Mouse (Mus musculus) kidney, postnatal 0 days (tissue): Measurements from ENCODE around the gene Ptn. TPM values are rescaled to one million over a fixed set of nuclear protein-coding genes. Genes with fewer than 3 reads are reported as not detected.
A peak's percentile ranks its signal among the peaks of the same experiment; 100 is the strongest.

Source experiments
- ATAC-seq: fragments of 200-750 bp; cut with Nextera tagmentation; replicated peaks from 2 replicates; pipeline ENCODE4 v1.8.0; 2017; ENCODE audit warnings: low read depth, moderate number of reproducible peaks, moderate TSS enrichment, moderate library complexity; ENCODE audit not compliant: low FRiP score
- DNase-seq: peaks from one replicate; pipeline ENCODE4 v3.0.0-alpha.2; 2016; ENCODE audit warnings: low spot score
- H3K27ac ChIP-seq: fragments of 300-500 bp; sonication (generic); 2 replicates; pipeline ENCODE4 v1.5.1; 2014; ENCODE audit warnings: mild to moderate bottlenecking
- H3K27me3 ChIP-seq: fragments of 300-500 bp; sonication (generic); 2 replicates; pipeline ENCODE4 v1.6.1; 2014; ENCODE audit warnings: low read length, mixed read lengths; ENCODE audit not compliant: insufficient read depth
- H3K36me3 ChIP-seq: fragments of 300-500 bp; sonication (generic); 2 replicates; pipeline ENCODE4 v1.6.1; 2014; ENCODE audit warnings: low read length, mixed read lengths; ENCODE audit not compliant: insufficient read depth
- H3K4me1 ChIP-seq: fragments of 300-500 bp; sonication (generic); replicated peaks from 2 replicates; pipeline ENCODE4 v1.6.1; 2014; ENCODE audit warnings: antibody characterized with exemption, low read length, mixed read lengths; ENCODE audit not compliant: insufficient read depth
- H3K4me2 ChIP-seq: fragments of 300-500 bp; sonication (generic); 2 replicates; pipeline ENCODE4 v1.6.1; 2014; ENCODE audit warnings: mild to moderate bottlenecking, low read length, moderate library complexity, mixed read lengths
- H3K4me3 ChIP-seq: fragments of 300-500 bp; sonication (generic); replicated peaks from 2 replicates; pipeline ENCODE4 v1.5.1; 2014; ENCODE audit warnings: low read depth, low read length
- H3K9ac ChIP-seq: fragments of 300-500 bp; sonication (generic); 2 replicates; pipeline ENCODE4 v1.6.1; 2014; ENCODE audit warnings: low read depth, low read length
- H3K9me3 ChIP-seq: fragments of 300-500 bp; sonication (generic); replicated peaks from 2 replicates; pipeline ENCODE4 v1.6.1; 2016; ENCODE audit warnings: low read length, inconsistent platforms, mixed read lengths
- CTCF ChIP-seq: IDR thresholded peaks from 2 replicates; pipeline ENCODE4 v1.5.1; 2016; ENCODE audit warnings: antibody characterized with exemption, low read depth, mild to moderate bottlenecking, moderate library complexity
- WGBS: fragments of 180-500 bp; shearing (Covaris S2); extraction: QIAGEN DNeasy Blood & Tissue Kit; methylation state at CpG from one replicate; pipeline ENCODE4 v1.1.7; 2014; 5-methylcytosine and 5-hydroxymethylcytosine counted together
- polyA plus RNA-seq: library from polyadenylated mRNA; unstranded; fragments of >200 nt; fragmentation: Nextera tagmentation; extraction: Ambion mirVana; gene quantifications from 2 replicates; pipeline ENCODE4 v1.2.1, GENCODE M21; 2015

Ptn gene
- polyA plus RNA-seq, 1 experiment from 2014 or later: 449 TPM

- H3K27ac ChIP-seq: no peak overlapping the region
- no peak overlapping the region for H3K4me3 ChIP-seq
- no peak overlapping the region for H3K9ac ChIP-seq
- no peaks in the 10 kb centered on the region for H3K36me3 ChIP-seq
- no peak for DNase-seq
- no peaks in the 10 kb centered on the region for H3K4me1 ChIP-seq
- no peak for TF ChIP-seq CTCF
- no peaks in the 10 kb centered on the region for H3K27me3 ChIP-seq
- no peaks in the 10 kb centered on the region for H3K9me3 ChIP-seq
- no peak for ATAC-seq
- H3K4me2 ChIP-seq: no peak overlapping the region
- WGBS: 91% methylated on average over 4 of the region's 4 CpGs
Observed at GRCm38 (mm10) chr6:36834695-36835265, 24.8 kb upstream of the Ptn start.

GRCm38 (mm10) chr6:36832681-36833080 lies 22.7 kb upstream of the Ptn start:
- Histone ChIP-seq H3K4me2 (no peak overlapping the region), H3K27me3 (no peaks in the 10 kb centered on the region), H3K9ac (no peak overlapping the region), H3K27ac (no peak overlapping the region), H3K36me3 (no peaks in the 10 kb centered on the region), H3K4me1 (no peaks in the 10 kb centered on the region), H3K4me3 (no peak overlapping the region), H3K9me3 (no peaks in the 10 kb centered on the region)
- 73% methylated on average over 4 of the region's 4 CpGs for WGBS
- no peak for TF ChIP-seq CTCF
- DNase-seq: no peak
- no peak for ATAC-seq

- Histone ChIP-seq H3K36me3 (no peaks in the 10 kb centered on the region), H3K27me3 (no peaks in the 10 kb centered on the region), H3K4me2 (no peak overlapping the region), H3K4me3 (no peak overlapping the region), H3K27ac (no peak overlapping the region), H3K9ac (no peak overlapping the region), H3K4me1 (no peaks in the 10 kb centered on the region), H3K9me3 (no peaks in the 10 kb centered on the region)
- ATAC-seq (no peak), DNase-seq (no peak)
- WGBS: 82% methylated on average over 2 of the region's 2 CpGs
- no peak for TF ChIP-seq CTCF
Observed at GRCm38 (mm10) chr6:36832207-36832606, 22.2 kb upstream of the Ptn start.

GRCm38 (mm10) chr6:36830371-36830925 lies 20.4 kb upstream of the Ptn start:
- H3K27me3 ChIP-seq: no peaks in the 10 kb centered on the region
- no peak overlapping the region for H3K4me2 ChIP-seq
- H3K4me3 ChIP-seq: no peak overlapping the region
- no peak for TF ChIP-seq CTCF
- H3K36me3 ChIP-seq: no peaks in the 10 kb centered on the region
- WGBS: 73% methylated on average over 9 of the region's 9 CpGs
- no peaks in the 10 kb centered on the region for H3K4me1 ChIP-seq
- ATAC-seq (no peak), DNase-seq (no peak)
- H3K27ac ChIP-seq: no peak overlapping the region
- no peaks in the 10 kb centered on the region for H3K9me3 ChIP-seq
- H3K9ac ChIP-seq: no peak overlapping the region

- ATAC-seq (no peak), DNase-seq (no peak)
- Histone ChIP-seq H3K27ac (no peak overlapping the region), H3K4me2 (no peak overlapping the region), H3K4me3 (no peak overlapping the region), H3K27me3 (no peaks in the 10 kb centered on the region), H3K4me1 (no peaks in the 10 kb centered on the region), H3K9me3 (no peaks in the 10 kb centered on the region), H3K36me3 (no peaks in the 10 kb centered on the region), H3K9ac (no peak overlapping the region)
- no peak for TF ChIP-seq CTCF
Observed at GRCm38 (mm10) chr6:36819784-36820050, 9.7 kb upstream of the Ptn start.

- H3K27me3 ChIP-seq: no peaks in the 10 kb centered on the region
- 32% methylated on average over 8 of the region's 8 CpGs for WGBS
- no peak; the same call in 1 of the 2 replicates for ATAC-seq
- no peaks in the 10 kb centered on the region for H3K4me1 ChIP-seq
- H3K9me3 ChIP-seq: no peaks in the 10 kb centered on the region
- no peak overlapping the region for H3K9ac ChIP-seq
- no peak overlapping the region for H3K27ac ChIP-seq
- no peak overlapping the region for H3K4me3 ChIP-seq
- TF ChIP-seq CTCF: no peak
- H3K36me3 ChIP-seq: no peaks in the 10 kb centered on the region
- no peak overlapping the region for H3K4me2 ChIP-seq
- DNase-seq: peak; percentile 76
Observed at GRCm38 (mm10) chr6:36819019-36819783, 9.2 kb upstream of the Ptn start.
